Mouse (Mus musculus): ENCODE data around the gene Olfr328.

DNA sequence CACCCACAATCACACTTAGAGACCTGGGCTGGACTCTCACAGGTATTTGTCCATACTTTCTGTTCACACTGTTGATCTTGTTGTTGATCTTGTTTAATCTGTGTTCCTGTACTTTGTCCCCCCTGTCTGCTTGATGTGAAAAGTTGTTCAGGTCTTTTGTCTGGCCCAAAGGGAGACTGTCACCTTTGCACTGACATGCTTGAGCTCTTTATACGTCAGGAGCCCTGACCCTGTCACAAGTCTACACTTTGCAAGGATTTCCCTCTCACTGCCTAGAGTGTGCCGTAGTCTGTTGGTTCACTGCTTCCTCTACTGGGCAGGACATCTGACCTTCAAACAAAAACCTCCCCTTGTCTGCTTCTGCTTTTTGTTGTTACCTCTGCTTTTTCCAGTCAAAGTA, 49.3 kb upstream of the Olfr328 start:
- TF ChIP-seq CTCF (conservative IDR thresholded peaks at IDR 0.05; ENCODE audit: low read length) (no peak), NANOG (IDR thresholded peaks at IDR 0.05; ENCODE audit: borderline replicate concordance, low read length) (no peak), POU5F1 (IDR thresholded peaks at IDR 0.05; ENCODE audit: borderline replicate concordance, low read length) (no peak)

Measured in E14TG2a.4 (cell line).